Mouse (Mus musculus): ENCODE measurements around the gene Cmtm6. TPM values are rescaled to one million over a fixed set of nuclear protein-coding genes. Genes with fewer than 3 reads are reported as not detected.

The Cmtm6 gene
- polyA plus RNA-seq, 1 experiment: 76.2 TPM

DNA sequence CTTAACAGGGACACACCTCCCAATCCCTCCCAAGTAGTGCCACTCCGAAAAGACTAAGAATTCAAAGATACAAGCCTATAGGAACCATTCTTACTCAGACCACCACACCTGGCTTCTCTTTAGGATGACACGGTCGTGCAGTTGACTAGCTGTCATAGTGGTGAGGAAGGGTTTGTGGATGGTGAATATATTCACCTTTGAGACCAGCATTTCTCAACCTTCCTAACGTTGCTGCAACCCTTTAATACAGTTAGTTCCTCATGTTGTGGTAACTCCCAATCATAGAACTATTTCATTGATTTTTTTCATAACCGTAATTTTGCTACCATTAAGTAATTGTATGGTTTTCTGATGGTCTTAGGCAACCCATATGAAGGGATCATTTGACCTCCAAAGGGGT, 56.2 kb downstream of the Cmtm6 start:
- Histone ChIP-seq H3K27ac (ENCODE audit: control insufficient read depth, insufficient read depth, low read length) (no peak overlapping the region), H3K36me3 (ENCODE audit: control insufficient read depth, insufficient read depth, low read length) (no peaks in the 10 kb centered on the region), H3K27me3 (ENCODE audit: control insufficient read depth, insufficient read depth, low read length) (no peaks in the 10 kb centered on the region), H3K4me1 (replicated peaks; ENCODE audit: control insufficient read depth, insufficient read depth, low read length) (peaks cover 27% of the 10 kb centered on the region), H3K4me3 (ENCODE audit: control insufficient read depth, insufficient read depth, low read length) (no peak overlapping the region)
- no peak for TF ChIP-seq POLR2A (IDR thresholded peaks at IDR 0.05; ENCODE audit: control insufficient read depth, extremely low read depth, insufficient read depth, low read length, poor library complexity)
- TF ChIP-seq CTCF (IDR thresholded peaks at IDR 0.05; ENCODE audit: borderline replicate concordance, control insufficient read depth, extremely low read depth, insufficient read depth, low read length, poor library complexity): no peak
- 90% methylated on average over 5 of the region's 5 CpGs for whole genome bisulfite sequencing
- no peak for DNase-seq

DNA sequence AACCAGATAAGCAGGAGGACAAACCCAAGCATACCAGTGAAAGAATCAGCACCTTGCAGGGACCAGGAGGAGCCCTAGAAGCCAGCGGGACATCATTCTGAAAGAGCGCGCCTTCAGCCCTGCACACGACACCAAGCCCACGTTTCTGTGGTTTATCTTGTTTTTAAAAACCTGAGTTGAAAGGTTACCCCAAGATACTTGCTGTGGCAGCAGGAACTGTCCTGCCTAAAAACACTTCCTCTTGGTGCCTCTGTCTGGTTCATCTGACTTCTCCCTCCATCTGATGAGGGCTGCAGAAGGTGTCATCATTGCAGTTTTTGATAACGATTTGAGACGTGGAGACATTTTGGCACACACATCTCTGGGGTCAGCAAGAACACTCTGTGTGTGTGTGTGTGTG, 56.8 kb downstream of the Cmtm6 start:
- no peak for DNase-seq
- Histone ChIP-seq H3K27me3 (ENCODE audit: control insufficient read depth, insufficient read depth, low read length) (no peaks in the 10 kb centered on the region), H3K4me1 (replicated peaks; ENCODE audit: control insufficient read depth, insufficient read depth, low read length) (peaks cover 26% of the 10 kb centered on the region), H3K36me3 (ENCODE audit: control insufficient read depth, insufficient read depth, low read length) (no peaks in the 10 kb centered on the region), H3K4me3 (ENCODE audit: control insufficient read depth, insufficient read depth, low read length) (no peak overlapping the region), H3K27ac (ENCODE audit: control insufficient read depth, insufficient read depth, low read length) (no peak overlapping the region)
- TF ChIP-seq CTCF (IDR thresholded peaks at IDR 0.05; ENCODE audit: borderline replicate concordance, control insufficient read depth, extremely low read depth, insufficient read depth, low read length, poor library complexity) (no peak), POLR2A (IDR thresholded peaks at IDR 0.05; ENCODE audit: control insufficient read depth, extremely low read depth, insufficient read depth, low read length, poor library complexity) (no peak)
- 10% methylated on average over 7 of the region's 7 CpGs for WGBS

DNA sequence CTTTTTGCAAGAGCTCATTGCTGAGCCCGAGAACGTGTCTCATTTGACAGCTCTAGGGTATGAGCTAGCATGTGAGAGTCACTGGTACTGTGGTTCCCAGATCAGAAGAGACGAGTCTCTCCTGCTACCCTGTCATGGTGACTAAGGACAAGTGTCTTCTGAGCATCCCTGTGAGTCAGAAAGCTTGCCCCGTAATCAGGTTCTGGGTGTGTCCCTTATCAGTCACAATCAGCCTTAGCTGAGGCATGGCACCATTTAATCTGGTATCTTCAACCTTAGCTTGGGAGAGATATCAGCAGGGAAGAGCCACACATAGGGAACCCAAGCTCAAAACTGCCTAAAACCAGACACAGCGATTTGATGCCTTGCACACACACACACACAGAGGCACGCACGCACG, 57.8 kb downstream of the Cmtm6 start:
- Histone ChIP-seq H3K27ac (ENCODE audit: control insufficient read depth, insufficient read depth, low read length) (no peak overlapping the region), H3K27me3 (ENCODE audit: control insufficient read depth, insufficient read depth, low read length) (no peaks in the 10 kb centered on the region), H3K36me3 (ENCODE audit: control insufficient read depth, insufficient read depth, low read length) (no peaks in the 10 kb centered on the region), H3K4me3 (ENCODE audit: control insufficient read depth, insufficient read depth, low read length) (no peak overlapping the region), H3K4me1 (replicated peaks; ENCODE audit: control insufficient read depth, insufficient read depth, low read length) (peaks cover 26% of the 10 kb centered on the region)
- no peak for TF ChIP-seq CTCF (IDR thresholded peaks at IDR 0.05; ENCODE audit: borderline replicate concordance, control insufficient read depth, extremely low read depth, insufficient read depth, low read length, poor library complexity)
- TF ChIP-seq POLR2A (IDR thresholded peaks at IDR 0.05; ENCODE audit: control insufficient read depth, extremely low read depth, insufficient read depth, low read length, poor library complexity): no peak
- WGBS: 82% methylated on average over 8 of the region's 8 CpGs
- no peak for DNase-seq

DNA sequence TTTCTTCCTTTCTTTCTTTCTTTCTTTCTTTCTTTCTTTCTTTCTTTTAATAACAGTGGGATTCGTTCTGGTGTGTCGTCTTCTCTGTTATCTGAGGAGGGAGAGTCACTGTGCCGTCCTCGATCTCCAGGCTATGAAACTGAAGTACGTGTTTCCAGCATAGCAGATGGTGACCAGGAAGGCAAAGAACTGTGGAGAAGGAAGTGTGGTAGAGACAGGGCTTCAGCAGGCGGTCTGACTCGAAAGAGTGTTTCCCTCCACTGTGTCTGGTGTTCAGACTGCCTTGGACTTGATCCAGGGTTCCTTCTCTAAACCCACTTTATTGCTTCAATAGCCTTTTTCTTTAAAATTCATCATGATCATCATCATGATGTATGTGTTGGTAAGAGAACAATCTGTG, 58.6 kb downstream of the Cmtm6 start:
- H3K36me3 ChIP-seq (ENCODE audit: control insufficient read depth, insufficient read depth, low read length): no peaks in the 10 kb centered on the region

DNA sequence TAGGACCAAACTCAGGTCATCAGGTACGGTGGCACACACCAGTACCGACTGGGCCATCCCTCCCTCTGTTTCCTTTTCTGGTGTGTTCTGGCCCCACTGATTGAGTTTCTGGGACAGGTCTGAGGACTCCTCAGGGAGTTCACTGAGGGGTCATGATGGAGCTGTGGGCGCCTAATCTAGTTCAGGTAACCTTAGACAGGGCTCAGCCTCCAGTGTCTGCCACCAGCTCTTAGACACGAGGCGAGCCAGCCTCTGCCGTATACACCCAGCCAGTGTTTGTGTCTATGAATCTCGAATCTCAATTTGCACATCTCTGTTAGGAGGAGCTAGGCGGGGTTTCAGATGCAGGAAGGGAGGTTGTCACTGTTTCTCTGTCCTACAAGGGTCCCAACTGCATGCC, 59.1 kb downstream of the Cmtm6 start:
- Histone ChIP-seq H3K4me1 (replicated peaks; ENCODE audit: control insufficient read depth, insufficient read depth, low read length) (peaks cover 37% of the 10 kb centered on the region), H3K4me3 (ENCODE audit: control insufficient read depth, insufficient read depth, low read length) (no peak overlapping the region), H3K27me3 (ENCODE audit: control insufficient read depth, insufficient read depth, low read length) (no peaks in the 10 kb centered on the region), H3K36me3 (ENCODE audit: control insufficient read depth, insufficient read depth, low read length) (no peaks in the 10 kb centered on the region), H3K27ac (ENCODE audit: control insufficient read depth, insufficient read depth, low read length) (no peak overlapping the region)
- no peak for TF ChIP-seq POLR2A (IDR thresholded peaks at IDR 0.05; ENCODE audit: control insufficient read depth, extremely low read depth, insufficient read depth, low read length, poor library complexity)
- TF ChIP-seq CTCF (IDR thresholded peaks at IDR 0.05; ENCODE audit: borderline replicate concordance, control insufficient read depth, extremely low read depth, insufficient read depth, low read length, poor library complexity): no peak
- 71% methylated on average over 8 of the region's 8 CpGs for WGBS
- no peak for DNase-seq

More for the DNA sequence above, 58.6 kb downstream of the Cmtm6 start:
- Histone ChIP-seq H3K27me3 (ENCODE audit: control insufficient read depth, insufficient read depth, low read length) (no peaks in the 10 kb centered on the region), H3K4me3 (ENCODE audit: control insufficient read depth, insufficient read depth, low read length) (no peak overlapping the region), H3K27ac (ENCODE audit: control insufficient read depth, insufficient read depth, low read length) (no peak overlapping the region), H3K4me1 (replicated peaks; ENCODE audit: control insufficient read depth, insufficient read depth, low read length) (peaks cover 34% of the 10 kb centered on the region)
- WGBS: 26% methylated on average over 7 of the region's 7 CpGs
- TF ChIP-seq CTCF (IDR thresholded peaks at IDR 0.05; ENCODE audit: borderline replicate concordance, control insufficient read depth, extremely low read depth, insufficient read depth, low read length, poor library complexity): no peak
- no peak for TF ChIP-seq POLR2A (IDR thresholded peaks at IDR 0.05; ENCODE audit: control insufficient read depth, extremely low read depth, insufficient read depth, low read length, poor library complexity)
- DNase-seq: no peak

DNA sequence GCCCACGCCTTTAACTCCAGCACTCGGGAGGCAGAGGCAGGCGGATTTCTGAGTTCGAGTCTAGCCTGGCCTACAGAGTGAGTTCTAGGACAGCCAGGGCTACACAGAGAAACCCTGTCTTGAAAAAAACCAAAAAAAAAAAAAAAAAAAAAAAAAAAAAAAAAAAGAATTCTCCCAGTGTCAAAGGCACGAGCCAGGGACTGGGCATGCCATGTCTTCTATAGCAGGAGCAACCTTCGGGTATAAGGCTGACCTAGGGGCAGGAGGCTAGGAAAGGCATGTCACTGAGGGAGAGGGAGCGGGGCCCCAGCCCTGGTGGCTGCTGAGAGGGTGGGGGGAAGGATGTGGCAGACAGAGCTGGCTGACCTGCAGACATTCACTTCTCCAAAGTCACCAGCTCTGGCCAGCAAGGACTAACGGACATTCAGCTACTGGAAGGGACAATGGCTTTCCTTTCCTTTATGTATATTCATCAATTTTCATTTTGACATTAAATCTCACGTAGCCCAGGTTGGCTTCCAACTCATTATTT, 62.9 kb downstream of the Cmtm6 start:
- Histone ChIP-seq H3K4me1 (replicated peaks; ENCODE audit: control insufficient read depth, insufficient read depth, low read length) (peaks cover 31% of the 10 kb centered on the region), H3K4me3 (ENCODE audit: control insufficient read depth, insufficient read depth, low read length) (no peak overlapping the region), H3K27me3 (ENCODE audit: control insufficient read depth, insufficient read depth, low read length) (no peaks in the 10 kb centered on the region), H3K36me3 (ENCODE audit: control insufficient read depth, insufficient read depth, low read length) (no peaks in the 10 kb centered on the region), H3K27ac (ENCODE audit: control insufficient read depth, insufficient read depth, low read length) (no peak overlapping the region)
- TF ChIP-seq CTCF (IDR thresholded peaks at IDR 0.05; ENCODE audit: borderline replicate concordance, control insufficient read depth, extremely low read depth, insufficient read depth, low read length, poor library complexity) (no peak), POLR2A (IDR thresholded peaks at IDR 0.05; ENCODE audit: control insufficient read depth, extremely low read depth, insufficient read depth, low read length, poor library complexity) (no peak)
- 60% methylated on average over 9 of the region's 9 CpGs for WGBS
- no peak for DNase-seq

DNA sequence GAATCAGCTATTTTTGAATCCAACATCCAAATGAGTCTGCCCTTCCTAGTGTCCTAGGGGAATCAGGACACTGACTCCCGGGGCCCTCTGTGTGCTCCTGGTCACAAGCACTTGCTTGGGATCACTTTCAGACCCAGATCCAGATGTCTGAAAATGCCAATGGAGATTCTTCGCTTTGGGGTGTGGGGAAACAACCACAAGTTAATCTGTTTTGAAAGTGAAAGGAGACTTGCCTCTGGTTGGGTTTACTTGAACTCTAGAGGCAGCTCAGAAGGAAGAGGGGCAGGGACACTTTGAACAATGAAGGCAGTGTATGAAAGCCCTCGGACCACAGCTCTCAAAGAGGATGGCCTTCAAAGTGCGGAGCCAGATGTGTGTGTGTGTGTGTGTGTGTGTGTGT, 63.6 kb downstream of the Cmtm6 start:
- no peak for DNase-seq
- no peaks in the 10 kb centered on the region for H3K36me3 ChIP-seq (ENCODE audit: control insufficient read depth, insufficient read depth, low read length)
- TF ChIP-seq CTCF (IDR thresholded peaks at IDR 0.05; ENCODE audit: borderline replicate concordance, control insufficient read depth, extremely low read depth, insufficient read depth, low read length, poor library complexity): no peak
- TF ChIP-seq POLR2A (IDR thresholded peaks at IDR 0.05; ENCODE audit: control insufficient read depth, extremely low read depth, insufficient read depth, low read length, poor library complexity): no peak
- H3K27me3 ChIP-seq (ENCODE audit: control insufficient read depth, insufficient read depth, low read length): no peaks in the 10 kb centered on the region
- 25% methylated on average over 4 of the region's 4 CpGs for WGBS
- peaks cover 29% of the 10 kb centered on the region for H3K4me1 ChIP-seq (replicated peaks; ENCODE audit: control insufficient read depth, insufficient read depth, low read length)
- H3K27ac ChIP-seq (ENCODE audit: control insufficient read depth, insufficient read depth, low read length): peak overlapping the region; percentile 46; the same call in 1 of the 2 replicates
- H3K4me3 ChIP-seq (ENCODE audit: control insufficient read depth, insufficient read depth, low read length): no peak overlapping the region

Measured in thymus, adult 2 months (tissue).